Mouse (Mus musculus): ENCODE results near the gene Tnrc6b.

The Tnrc6b gene

DNA sequence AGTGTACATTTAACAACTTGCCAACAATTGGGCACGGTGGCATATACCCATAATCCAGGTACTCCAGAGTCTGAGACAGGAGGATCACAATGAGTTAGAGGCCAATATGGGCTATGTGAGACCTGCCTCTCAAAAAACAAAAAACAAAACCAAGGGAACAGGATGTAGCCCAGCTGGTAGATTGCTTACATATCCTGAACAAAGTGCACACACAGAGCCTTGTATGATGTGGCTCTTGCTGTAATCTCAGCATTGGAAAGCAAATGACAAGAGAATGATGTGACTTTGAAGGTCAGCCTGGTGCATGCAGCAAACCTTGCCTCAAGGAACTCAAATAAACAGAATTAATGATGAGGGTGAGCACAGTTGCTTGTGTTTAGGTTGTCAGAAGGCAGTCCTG lies 30.7 kb downstream of the Tnrc6b start:
- DNase-seq, result no peak

DNA sequence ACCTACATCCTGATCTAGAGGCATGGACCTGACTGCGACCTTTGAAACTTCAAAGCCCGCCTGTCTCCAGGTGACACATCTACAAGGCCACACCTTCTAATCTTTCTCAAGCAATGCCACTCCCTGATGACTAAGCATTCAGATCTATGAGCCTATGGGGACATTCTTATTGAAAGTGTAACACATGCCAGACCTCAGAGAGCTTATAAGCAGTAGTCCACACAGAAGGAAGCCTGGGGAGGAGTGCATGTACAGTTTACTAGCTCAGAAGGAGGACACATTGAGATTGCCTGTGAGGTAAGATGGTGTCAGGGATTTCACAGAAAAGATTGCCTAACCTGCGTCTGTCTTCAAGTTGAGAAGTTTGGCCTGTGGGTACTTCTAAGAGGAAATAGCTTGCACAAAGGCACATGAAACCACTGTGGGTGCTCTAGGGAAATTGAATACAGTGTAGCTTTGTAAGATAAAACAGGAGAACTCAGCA lies 31.9 kb downstream of the Tnrc6b start:
- no peak for DNase-seq

DNA sequence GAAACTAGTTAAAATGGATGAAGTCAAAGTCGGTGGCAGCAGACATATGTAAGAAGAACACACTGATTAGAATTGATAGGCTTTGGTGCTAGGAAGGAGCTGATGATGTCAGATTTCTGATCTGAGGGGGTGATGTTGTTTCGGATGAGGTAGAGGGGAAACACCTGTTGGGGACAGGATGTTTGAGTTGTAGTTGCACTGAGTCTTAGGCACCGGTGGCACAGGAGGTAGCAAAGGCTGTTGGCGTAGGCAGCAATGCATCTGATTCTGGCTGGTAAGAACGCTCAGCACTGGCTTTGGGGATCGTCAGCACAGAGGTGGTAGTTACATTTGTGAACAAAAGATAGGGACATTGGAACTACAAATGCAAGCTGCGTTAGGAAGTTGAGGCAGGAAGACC lies 32.5 kb downstream of the Tnrc6b start:
- no peak for DNase-seq

DNA sequence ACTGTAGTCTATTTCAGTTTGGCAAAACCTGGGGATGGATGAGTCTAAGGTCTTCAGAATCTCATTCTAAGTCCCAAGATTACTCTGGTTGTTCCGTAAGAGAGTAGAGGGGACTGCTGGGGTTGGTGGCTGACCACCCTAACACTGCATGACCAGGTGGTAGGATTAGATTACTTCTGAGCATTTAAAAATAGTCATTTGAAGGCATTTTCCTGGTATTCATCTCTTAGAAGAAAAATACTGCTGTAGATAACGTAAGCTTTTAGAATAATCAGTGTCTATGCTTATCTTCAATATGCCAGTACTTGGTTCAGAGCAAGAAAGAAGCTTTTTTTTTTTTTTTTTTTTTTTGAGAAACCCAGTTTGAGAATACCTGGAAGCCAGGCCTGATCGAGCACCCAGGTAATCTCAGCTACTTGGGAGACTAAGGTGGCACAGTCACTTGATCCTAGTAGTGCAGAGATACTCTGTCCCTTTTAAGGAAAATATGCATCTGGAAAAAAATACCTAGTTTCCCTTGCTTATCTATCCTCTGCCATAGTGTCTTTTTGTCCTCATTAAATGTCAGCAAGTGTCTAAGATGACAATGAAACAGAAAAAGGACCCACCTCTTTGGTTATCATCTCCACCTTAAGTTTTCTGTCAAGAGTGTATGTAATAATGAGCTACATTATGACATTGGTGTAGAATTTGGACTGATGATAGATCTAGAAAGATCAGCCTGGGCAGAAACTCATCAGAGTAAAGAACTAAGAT lies 33.7 kb downstream of the Tnrc6b start:
- no peak for DNase-seq

DNA sequence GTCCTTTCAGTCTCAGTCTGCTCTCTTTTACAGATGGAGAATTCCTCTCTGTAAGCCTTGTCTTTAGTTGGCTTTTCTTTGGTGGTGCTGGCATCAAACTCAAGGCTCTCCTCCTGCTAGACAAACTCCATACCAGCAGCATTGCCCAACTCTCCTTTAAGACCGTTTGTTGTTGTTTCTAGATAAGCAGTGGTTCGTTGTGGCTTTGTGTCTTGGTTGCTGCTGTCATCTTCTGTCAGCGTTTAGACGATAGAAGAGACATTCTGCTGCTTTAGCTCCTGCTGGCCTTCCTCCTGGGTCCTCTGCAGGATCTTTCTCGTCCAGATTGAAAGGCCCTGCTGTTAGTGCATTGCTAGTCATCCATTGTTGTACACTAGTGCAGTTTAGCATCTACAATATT lies 37.9 kb downstream of the Tnrc6b start:
- DNase-seq, result no peak

DNA sequence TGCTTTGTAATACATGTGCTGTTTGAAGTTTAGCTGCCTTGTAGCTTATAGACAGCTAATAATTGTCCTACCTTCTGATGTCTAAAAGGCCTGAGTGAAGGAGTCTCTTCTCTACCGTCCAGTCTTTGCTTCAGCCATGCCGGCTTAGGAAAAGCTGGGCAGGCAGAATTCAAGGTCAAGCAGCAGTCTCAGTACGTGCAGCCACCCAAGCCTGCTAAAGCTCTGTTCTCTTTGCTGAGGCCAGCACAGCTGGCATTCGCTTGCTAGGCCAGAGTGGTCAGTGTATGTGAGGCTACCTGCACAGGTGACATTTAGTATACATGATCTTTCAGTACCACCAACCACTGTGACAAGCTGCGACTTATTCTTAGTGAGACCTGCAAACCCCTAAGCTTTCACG lies 42.2 kb downstream of the Tnrc6b start:
- no peak for DNase-seq

DNA sequence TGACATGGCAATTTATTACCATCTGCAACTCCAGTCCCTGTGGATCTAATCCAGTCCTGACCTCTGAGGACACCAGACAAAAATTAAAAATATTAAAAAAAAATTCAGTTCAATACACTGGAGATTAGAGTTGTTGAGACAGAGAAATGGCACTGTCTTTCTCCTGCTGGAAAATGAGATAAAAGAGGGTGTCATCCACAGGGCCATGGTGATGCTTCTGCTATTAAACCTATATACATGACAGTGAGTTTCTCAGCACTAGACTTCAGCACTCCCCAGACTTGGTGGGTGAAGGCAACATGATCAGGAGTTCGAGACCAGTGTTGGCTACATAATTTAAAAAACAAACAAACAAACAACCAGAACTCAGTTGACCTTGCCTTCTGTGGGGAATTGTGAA lies 43.0 kb downstream of the Tnrc6b start:
- no peak for DNase-seq

DNA sequence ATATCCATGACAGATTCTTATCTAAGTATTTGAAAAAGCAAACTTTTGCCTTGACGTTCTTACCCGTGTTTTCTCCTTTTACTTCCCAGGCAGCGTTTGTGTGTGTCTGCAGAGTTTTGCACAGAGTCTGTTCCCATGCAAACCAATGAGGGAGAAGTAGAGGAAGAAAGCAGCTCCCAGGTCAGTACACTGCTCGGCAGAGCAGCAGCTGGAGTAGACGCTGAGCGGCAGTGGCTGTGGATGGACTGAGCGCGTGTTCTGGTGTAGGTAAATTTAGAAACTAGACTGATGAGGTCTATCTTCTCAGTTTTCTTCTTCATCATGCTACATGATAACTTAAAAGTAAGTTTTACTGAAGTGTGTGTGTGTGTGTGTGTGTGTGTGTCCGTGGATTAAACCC lies 48.3 kb downstream of the Tnrc6b start:
- DNase-seq, result no peak

DNA sequence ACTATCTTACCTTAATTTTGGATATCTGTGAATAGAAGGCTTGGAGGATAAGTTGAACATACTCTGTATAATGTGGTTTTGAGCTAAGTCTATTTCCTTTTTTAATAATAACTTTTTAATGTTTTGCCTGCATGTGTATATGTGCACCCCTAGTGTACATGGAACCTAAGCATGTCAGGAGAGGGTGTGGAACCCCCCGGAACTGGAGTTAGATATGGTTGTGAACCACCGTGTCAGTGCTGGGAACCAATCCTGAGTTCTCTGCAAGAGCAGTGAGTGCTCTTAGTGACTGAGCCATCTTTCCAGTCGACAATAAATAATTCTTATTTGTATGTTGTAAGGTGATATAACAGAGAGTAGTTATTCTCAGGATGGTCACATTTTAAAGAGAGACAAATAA lies 49.4 kb downstream of the Tnrc6b start:
- DNase-seq, result no peak

DNA sequence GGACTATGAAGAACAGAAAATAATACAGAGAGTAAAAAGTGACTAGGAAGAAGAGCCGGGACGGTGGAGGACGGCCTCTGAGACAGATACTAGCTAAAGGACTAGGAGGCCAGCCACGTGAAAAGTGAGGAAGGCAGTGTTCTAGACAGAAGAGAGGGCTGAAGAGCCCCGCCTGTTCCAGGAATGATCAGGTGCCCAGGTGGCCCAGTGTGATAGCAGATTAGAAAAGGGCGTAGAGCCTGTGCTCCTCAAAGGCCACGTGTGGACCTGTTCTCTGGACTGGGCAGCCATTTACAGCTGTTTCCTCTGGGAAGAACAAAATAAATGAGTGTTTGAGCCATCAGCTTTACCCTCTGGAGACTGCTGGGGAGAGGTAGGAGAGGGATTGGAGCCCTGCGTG lies 49.8 kb downstream of the Tnrc6b start:
- no peak for DNase-seq

DNA sequence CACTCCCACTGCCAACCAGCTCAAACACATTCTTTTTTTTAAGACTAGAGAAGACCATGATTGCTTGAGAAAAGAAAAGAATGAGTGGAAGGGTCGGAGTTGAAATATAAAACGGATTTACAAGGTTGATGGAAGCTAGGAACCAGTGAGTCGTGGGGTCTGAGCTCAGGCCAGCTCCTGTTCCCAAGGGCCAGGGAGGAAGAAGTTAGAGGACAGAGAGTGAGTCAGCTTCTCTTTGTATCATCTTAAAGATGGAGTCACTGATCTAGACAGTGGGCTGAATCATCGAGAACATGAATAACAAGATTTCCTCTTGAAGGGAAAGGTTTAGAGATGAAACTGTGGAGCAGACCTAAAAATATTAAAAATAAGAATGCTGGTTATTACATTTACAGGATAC lies 51.5 kb downstream of the Tnrc6b start:
- DNase-seq, result no peak

DNA sequence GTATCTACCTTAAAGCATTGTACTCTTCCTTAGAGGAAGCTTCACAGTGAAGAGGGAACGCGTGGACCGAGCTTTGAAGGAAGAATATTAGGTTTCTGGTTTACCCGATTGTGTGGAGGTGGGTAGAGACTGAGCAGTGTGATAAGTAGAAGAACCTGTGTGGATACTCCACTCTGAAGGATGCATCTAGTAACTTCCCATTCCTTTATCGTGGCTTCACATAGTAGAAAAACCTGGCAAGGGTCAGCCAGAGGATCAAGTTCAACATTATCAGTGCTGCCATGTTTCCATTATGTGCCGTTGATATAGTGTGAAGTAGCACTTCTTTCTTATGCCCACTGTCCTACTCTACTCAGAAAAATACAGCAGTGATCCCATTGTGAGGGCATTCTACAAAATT lies 53.6 kb downstream of the Tnrc6b start:
- DNase-seq, result no peak

DNA sequence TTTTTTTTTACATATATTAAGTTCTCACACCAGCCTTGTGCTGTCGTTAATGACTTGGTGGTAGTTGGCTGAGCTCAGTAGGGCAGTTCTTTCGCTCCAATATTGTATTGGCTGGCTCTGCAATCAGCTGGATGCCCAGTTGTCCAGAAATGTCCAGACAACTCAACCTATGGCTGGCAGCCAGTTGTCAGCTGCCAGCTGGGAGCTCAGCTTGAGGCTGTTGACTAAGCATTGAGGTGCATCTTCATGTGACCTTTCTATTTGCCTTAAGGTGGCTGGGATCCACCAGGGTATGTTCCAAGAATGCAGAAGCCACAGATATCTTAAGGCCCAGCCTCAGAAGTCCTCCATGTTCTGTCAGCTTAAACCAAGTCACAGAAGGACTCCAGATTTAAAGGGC lies 54.3 kb downstream of the Tnrc6b start:
- peak; percentile 63 to 67 for DNase-seq

DNA sequence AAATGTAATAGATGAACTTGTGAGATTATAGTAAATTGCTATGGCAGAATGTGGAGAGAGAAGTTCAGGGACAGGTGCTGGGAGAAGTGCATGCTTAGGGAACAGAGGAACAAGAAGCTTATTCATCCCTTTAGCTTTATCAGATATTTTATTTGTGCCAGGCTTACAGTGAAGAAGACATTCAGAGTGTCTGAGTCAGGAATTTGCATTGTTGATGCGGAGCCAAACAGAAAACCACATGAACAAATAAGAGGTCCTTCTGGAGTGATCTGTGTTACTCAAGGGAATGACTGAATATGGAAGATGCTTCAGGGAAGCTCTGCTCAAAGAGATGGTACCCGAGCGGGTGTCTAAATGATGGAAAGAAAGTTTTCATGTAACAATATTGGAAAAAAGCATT lies 57.1 kb downstream of the Tnrc6b start:
- DNase-seq, result no peak

DNA sequence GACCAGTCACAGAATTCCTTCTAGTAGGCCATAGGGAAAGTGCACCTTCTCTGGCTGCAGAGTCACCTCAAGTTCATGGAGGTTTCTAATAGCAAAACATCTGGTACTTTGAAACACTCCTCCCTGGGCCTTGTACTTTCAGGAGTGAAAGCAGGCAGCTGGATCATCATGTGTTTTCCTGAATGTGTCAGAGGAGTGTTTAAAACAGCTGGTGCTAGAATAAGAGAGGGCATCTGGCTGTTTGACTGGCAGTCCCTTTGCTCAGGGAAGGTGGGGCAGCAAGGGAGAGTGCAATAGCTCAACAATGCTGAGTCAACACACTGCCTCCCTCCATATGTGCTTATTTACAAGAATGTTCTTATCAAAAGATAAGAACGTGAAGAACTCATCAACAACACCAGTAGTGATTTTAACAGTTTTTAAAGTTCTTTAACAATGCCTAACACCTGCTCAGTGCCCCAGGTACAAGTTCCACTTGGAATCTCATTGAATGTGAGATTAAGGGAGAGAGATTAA lies 60.9 kb downstream of the Tnrc6b start:
- DNase-seq, result no peak

DNA sequence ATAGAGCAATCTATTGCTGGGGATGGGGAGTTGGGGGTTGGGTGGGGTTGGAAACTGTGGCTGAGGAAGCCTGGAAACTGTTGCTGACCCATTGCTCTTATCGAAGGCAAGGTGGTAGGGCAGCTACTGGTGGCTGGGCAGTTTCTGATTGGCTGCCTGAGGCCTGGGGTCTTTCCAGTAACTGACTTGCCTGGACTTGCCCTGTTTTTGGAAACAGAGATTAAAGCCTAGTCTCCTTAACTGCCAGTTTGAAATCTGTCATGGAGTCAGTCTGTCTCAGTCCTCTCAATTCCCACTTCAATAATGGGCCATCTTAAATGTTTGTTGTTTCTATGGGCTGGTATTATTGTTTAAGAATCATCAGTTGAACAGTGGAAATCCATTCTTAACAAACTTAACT lies 63.6 kb downstream of the Tnrc6b start:
- DNase-seq, result no peak

DNA sequence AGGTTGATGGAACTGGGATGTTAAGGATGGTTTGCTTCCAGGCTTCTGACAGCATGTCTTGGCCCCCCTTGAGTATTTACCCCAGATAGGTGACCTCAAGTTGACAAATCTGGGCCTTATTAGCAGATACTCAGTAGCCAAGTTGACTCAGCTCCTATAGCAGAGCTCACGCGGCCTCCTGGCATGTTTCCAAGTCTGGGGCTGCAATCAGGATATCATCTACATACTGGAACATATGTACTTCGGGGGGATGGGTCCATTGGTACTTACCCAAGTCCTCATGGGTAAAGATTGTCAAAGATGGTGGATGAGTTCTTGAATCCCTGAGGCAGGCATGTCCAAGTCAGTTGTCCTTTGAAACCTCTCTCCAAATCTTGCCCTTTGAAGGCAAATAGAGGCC lies 67.9 kb downstream of the Tnrc6b start:
- peak; percentile 21 to 22 for DNase-seq

DNA sequence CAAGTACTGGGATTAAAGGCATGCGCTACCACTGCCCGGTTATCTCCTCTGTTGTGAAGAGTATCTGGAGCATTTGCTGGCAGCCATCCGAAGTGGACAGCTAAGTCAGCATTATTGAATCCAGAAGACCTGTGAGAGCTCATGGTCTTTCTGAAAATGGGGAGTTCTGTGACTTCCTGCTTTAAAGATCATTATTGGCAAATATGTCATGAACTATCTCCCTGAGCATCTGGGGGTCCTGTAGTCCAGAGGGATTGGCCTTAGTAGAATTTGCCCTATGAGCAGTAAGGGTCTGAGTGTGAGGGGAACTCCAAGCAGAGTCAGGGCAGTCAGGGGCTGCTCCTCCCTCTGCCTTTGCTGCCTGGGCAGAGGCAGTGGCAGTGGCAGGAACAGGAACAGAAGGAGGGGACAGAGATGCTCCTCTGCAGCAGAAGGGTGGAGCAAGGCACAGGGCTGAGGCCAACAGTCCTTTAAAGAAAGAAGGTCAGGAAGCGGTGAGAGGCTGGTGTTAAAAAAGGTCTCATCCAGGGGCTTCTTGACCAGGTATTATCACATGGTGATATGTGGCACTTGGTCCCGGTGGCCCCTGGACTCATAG lies 69.1 kb downstream of the Tnrc6b start:
- DNase-seq, result no peak

DNA sequence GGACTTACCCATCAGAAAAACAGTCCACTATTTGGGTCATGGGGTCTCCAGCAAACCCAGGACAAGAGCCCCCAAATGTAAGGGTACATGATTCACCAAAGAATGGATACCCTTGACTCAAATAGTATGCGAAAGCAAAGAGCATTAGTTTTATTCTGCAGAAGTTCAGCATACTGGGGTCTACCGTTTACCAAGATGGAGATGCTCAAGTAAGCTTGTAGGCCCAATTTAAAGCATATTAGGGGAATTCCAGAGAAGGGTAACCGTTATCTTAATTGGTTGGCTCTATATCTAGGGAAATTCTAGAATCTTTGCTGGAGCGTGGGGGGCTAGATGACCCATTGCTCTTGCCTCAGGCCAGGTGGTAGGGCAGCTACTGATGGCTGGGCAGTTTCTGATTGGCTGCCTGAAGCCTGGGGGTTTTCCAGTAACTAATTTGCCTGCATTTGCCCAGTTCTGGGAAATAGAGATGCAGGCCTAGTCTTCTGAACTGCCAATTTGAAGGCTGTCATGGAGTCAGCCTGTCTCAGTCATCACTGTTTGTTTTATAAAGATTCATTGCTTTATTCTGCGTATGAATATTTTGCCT lies 70.2 kb downstream of the Tnrc6b start:
- DNase-seq, result no peak

DNA sequence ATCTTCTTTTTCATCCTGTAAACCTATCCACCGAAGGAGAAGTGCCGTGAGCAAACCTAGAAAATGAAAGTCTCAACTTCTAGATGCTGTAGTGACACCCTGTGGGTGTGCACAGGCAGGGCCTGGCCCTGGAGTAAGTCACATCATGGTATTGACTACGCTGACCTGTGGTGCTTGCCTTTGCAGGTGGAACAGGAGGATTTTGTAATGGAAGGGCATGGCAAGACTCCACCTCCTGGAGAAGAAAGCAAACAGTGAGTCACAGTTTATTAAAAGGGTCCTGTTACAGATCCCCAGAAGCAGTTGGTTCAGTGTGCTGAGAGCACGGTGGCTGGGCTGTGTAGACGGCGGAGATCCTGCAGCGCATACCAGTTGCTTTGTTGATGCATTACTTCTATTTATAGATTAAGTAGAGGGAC lies 73.4 kb downstream of the Tnrc6b start:
- no peak for DNase-seq

DNA sequence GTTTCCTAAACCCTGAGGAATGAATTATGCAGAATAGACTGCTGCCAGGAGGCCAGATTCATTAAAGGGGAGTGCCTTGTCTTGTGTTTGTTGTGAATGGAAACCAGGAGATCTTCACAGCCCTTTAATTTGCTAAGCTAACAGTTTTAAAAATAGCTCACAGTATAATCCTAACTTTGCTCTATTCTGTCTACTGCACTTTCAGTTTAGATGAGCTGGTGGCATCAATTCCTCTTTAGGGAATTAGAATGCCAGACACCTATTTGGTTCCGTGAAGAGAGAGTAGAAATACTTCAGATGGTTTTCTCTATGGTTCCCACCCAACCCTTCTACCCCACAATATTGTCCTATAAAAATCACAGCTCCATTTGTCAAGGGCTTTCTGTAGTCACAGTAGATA lies 74.6 kb downstream of the Tnrc6b start:
- no peak for DNase-seq

DNA sequence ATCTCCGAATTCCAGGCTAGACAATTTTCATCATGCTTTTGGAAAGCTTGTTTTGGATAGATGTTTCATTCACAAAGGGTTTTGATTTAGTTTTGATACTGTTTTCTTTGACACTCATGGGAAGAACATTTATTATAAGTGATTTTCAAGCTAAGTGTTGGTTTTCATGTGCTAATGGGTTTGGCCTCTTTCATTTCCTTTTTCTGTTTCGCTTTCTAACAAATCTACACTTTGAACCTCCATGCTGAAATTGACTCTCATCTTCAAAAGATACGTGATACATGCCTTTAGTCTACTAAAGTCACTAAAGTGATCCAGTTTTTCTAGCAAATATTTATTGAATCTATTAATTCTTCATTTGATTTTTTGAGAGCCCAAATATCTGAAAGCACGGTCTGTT lies 76.6 kb downstream of the Tnrc6b start:
- no peak for DNase-seq

DNA sequence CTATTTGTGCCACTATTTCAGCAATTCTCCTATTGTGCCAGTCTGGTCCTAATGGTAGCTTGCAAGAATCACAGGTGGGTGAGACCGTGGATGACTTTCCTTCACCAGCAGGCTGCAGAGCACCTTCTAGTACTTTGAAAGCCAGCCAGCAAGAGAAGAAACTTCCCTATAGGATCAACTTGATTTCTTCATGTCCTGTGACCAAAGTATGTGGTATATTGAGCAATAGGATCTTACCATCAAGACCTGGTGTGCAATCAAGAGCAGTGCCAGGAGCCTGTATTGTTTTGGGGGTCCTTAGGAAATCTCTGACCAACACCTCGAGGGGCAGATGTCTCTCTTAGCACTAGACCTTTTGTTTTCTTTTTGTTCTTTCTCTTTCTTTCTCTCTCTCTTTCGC lies 81.4 kb downstream of the Tnrc6b start:
- no peak for DNase-seq

DNA sequence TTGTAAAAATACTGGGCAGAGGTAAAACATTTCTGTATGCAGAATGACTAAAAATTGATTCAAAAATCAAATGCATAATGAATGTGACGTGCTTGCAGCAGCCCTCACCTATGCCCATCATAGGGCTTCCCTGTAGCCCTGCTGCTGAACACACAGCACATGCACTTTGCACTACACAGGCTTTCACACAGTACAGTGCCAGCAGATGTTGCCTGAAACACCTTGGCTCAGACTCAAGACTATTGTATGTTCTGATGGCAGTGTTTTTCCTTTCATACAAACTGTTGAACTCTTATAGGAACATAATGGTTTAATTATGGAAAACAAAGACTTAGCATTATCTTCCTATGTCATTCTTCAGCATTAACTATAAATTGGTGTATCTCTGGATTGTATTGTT lies 84.0 kb downstream of the Tnrc6b start:
- DNase-seq, result no peak
